Mouse (Mus musculus) hindbrain, embryonic 12.5 days (tissue): ENCODE measurements at regions not wholly inside any gene's neighbourhood (a gene's known extent, or its start where the extent isn't known, plus 50 kb on each side); places are given as distances from the start of the nearest gene placed in this dataset.

Source experiments
- ATAC-seq: fragments of 200-750 bp; cut with Nextera tagmentation; 2 replicates; pipeline ENCODE4 v1.8.0; 2017; ENCODE audit warnings: moderate TSS enrichment; ENCODE audit not compliant: low FRiP score
- H3K27ac ChIP-seq: fragments of 300-500 bp; sonication (generic); 2 replicates; pipeline ENCODE4 v1.5.1; 2016; ENCODE audit warnings: mild to moderate bottlenecking
- H3K27me3 ChIP-seq: fragments of 300-500 bp; sonication (generic); 2 replicates; pipeline ENCODE4 v1.6.1; 2016; ENCODE audit warnings: mild to moderate bottlenecking
- H3K36me3 ChIP-seq: fragments of 300-500 bp; sonication (generic); 2 replicates; pipeline ENCODE4 v1.6.1; 2016; ENCODE audit warnings: mild to moderate bottlenecking
- H3K4me1 ChIP-seq: fragments of 300-500 bp; sonication (generic); 2 replicates; pipeline ENCODE4 v1.6.1; 2016
- H3K4me2 ChIP-seq: fragments of 300-500 bp; sonication (generic); replicated peaks from 2 replicates; pipeline ENCODE4 v1.6.1; 2016; ENCODE audit warnings: mild to moderate bottlenecking
- H3K4me3 ChIP-seq: fragments of 300-500 bp; sonication (generic); 2 replicates; pipeline ENCODE4 v1.5.1; 2016; ENCODE audit warnings: mild to moderate bottlenecking
- H3K9ac ChIP-seq: fragments of 300-500 bp; sonication (generic); 2 replicates; pipeline ENCODE4 v1.6.1; 2016; ENCODE audit warnings: mild to moderate bottlenecking, moderate library complexity
- H3K9me3 ChIP-seq: fragments of 300-500 bp; sonication (generic); replicated peaks from 2 replicates; pipeline ENCODE4 v1.6.1; 2016; ENCODE audit warnings: mild to moderate bottlenecking
- WGBS: fragments of 180-500 bp; shearing (Covaris S2); methylation state at CpG from one replicate; pipeline ENCODE4 v1.1.7; 2016; 5-methylcytosine and 5-hydroxymethylcytosine counted together

DNA sequence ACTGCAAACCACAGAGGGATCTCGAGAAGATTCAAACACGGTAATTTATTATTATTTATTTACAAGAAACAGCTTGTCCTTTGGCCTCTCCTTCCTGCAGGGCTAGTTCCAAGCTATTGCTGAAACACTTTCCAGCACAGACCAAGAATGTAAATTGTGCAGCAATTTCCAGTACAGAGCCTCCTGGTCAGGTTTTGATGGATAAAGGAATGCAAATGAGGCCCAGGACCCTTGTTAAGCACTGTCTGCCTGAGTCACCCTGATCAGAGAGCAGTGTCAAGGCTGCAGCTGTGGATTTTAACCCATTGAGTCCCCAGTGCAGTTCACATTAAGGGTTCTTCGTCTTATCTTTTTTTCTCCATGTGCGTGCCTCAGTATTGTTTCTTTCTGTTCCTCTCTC lies 142.3 kb upstream of the Zkscan2 start:
- Histone ChIP-seq H3K27ac (no peak overlapping the region), H3K4me3 (no peak overlapping the region), H3K27me3 (no peaks in the 10 kb centered on the region), H3K4me2 (no peak overlapping the region), H3K9ac (no peak overlapping the region), H3K4me1 (no peaks in the 10 kb centered on the region), H3K36me3 (no peaks in the 10 kb centered on the region), H3K9me3 (no peaks in the 10 kb centered on the region)
- WGBS: 46% methylated on average over 4 of the region's 4 CpGs
- ATAC-seq: peak; percentile 48; the same call in 1 of the 2 replicates

DNA sequence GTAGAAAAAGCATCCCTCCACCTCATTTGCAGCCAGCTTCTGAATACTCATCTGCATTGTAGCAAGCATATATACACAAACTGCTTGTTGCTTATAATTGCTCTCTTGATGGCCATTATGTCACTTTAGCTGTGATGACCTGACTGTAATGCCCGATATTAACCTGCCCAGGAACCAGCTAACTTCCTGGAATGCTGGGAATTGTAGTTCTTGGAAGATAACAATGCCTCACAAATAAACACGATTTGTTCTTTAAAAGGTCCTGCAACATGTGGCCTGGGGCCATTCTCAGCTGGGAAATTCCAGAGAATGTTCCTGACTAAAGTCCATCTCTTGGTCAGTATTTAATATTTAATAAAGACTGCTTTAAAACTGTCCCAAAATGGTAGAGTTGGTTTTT lies 143.2 kb upstream of the Zkscan2 start:
- Histone ChIP-seq H3K27me3 (no peaks in the 10 kb centered on the region), H3K4me3 (no peak overlapping the region), H3K9me3 (no peaks in the 10 kb centered on the region), H3K36me3 (no peaks in the 10 kb centered on the region), H3K27ac (no peak overlapping the region), H3K4me1 (no peaks in the 10 kb centered on the region), H3K4me2 (no peak overlapping the region), H3K9ac (no peak overlapping the region)
- 58% methylated on average over 2 of the region's 2 CpGs for WGBS
- no peak for ATAC-seq

DNA sequence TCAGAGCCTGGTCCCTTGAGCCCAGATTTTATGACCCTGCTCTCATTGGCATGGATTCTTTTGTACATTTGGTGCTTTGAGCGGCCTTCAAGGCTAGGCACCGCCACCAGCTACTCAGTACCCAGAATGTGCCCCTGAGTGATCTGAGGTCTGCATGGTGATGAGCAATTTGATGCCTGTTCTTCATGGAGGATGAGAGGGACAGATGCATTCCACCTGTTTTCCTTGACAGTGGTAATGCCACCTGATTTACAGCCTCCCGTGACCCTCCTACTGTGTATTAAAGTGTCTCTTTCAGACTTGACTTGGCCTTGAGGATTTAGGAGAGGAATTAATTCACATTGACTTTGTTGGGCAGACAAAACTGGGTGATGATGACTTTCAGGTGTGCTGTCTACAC lies 145.3 kb upstream of the Zkscan2 start:
- Histone ChIP-seq H3K4me3 (no peak overlapping the region), H3K4me1 (no peaks in the 10 kb centered on the region), H3K27ac (no peak overlapping the region), H3K36me3 (no peaks in the 10 kb centered on the region), H3K9ac (no peak overlapping the region), H3K4me2 (no peak overlapping the region), H3K27me3 (no peaks in the 10 kb centered on the region), H3K9me3 (no peaks in the 10 kb centered on the region)
- no peak for ATAC-seq
- 95% methylated on average over 3 of the region's 3 CpGs for WGBS

DNA sequence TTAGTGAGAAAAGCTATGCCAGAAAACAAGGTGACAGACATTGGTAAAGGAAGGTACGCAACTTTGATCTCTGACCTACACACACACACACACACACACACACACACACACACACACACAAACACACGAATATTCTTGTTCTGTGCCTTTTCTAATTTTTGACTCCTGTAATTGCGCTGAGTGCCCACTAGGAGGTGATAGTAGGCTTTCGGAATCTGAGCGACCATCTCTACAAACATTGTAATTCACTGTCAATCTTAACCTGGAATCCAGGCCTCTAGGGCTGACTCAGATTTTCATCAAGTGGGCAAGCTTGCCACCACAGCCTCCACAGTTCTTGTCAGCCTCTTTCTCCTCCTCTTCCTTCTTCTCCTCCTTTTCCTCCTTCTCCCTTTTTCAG lies 165.2 kb upstream of the Zkscan2 start:
- Histone ChIP-seq H3K4me2 (no peak overlapping the region), H3K27ac (no peak overlapping the region), H3K27me3 (no peaks in the 10 kb centered on the region), H3K36me3 (no peaks in the 10 kb centered on the region), H3K9ac (no peak overlapping the region), H3K4me3 (no peak overlapping the region), H3K9me3 (no peaks in the 10 kb centered on the region), H3K4me1 (no peaks in the 10 kb centered on the region)
- WGBS: 53% methylated on average over 5 of the region's 5 CpGs
- no peak for ATAC-seq

DNA sequence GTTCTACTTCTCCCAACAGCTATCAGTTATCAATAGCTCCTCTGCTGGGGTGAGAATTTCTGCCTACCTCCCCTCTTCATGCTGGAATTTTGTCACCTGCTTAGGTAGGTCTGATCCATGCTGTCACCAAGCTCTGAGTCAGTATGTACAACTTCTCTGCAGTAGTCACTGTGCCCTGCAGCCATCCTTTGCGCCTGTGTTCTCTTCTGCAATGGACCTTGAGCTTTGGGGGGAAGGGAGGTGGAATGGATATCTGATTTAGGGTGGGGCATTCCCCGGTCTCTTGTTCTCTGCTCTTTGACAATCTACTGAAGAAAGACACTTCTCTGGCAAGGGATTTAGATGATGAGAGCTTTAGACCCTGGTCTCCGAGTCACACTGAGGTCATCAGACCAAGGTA lies 184.5 kb upstream of the Zkscan2 start:
- WGBS: 93% methylated on average over 3 of the region's 3 CpGs
- H3K9ac ChIP-seq: no peak overlapping the region
- H3K9me3 ChIP-seq: no peaks in the 10 kb centered on the region
- ATAC-seq: no peak
- no peak overlapping the region for H3K4me3 ChIP-seq
- no peak overlapping the region for H3K27ac ChIP-seq
- H3K27me3 ChIP-seq: no peaks in the 10 kb centered on the region
- H3K4me2 ChIP-seq: no peak overlapping the region
- no peaks in the 10 kb centered on the region for H3K36me3 ChIP-seq
- no peaks in the 10 kb centered on the region for H3K4me1 ChIP-seq

DNA sequence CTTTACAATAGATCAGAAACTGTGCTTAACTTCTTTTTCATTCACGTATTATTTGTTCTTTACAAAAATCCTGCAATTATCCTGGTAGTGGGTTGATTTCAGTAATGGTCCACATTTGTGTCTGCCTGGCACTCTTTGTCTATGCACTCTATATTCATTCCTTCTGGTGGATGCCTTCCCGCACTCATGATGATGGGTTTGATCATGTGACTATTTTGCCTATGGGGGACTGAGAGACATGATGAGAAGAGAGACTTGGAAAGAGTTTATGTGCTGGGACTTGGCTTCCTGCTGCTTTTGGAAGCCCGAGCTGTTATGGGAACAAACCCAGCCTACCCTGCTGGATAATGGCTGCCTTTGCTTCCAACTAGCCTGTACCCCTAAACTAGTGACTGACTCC lies 186.3 kb upstream of the Zkscan2 start:
- Histone ChIP-seq H3K27me3 (no peaks in the 10 kb centered on the region), H3K9me3 (no peaks in the 10 kb centered on the region), H3K9ac (no peak overlapping the region), H3K27ac (no peak overlapping the region), H3K4me1 (no peaks in the 10 kb centered on the region), H3K36me3 (no peaks in the 10 kb centered on the region), H3K4me2 (no peak overlapping the region), H3K4me3 (no peak overlapping the region)
- 84% methylated on average over 3 of the region's 3 CpGs for WGBS
- ATAC-seq: no peak

DNA sequence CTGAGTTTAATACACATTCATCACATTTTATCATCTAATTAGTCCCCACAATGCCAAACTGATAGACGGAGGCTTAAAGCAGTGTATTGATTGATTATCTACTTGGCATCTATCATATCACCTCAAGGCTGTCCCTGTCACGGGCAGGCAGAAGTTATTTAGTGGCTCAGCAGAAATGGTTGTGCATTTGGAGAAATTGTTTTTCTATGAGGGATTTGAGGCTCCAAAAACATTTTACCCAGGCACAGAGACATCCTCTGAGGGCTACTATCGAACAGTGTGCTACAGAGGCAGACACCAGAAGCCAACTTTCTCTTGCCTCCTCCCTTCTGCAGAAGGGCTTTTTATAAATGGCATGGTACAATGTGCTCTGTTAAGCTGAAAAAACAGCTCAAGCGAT lies 230.8 kb upstream of the Zkscan2 start:
- no peak overlapping the region for H3K9ac ChIP-seq
- WGBS: 67% methylated on average over 4 of the region's 4 CpGs
- ATAC-seq: no peak
- no peaks in the 10 kb centered on the region for H3K36me3 ChIP-seq
- no peak overlapping the region for H3K4me3 ChIP-seq
- H3K4me1 ChIP-seq: no peaks in the 10 kb centered on the region
- H3K27ac ChIP-seq: no peak overlapping the region
- H3K9me3 ChIP-seq: no peaks in the 10 kb centered on the region
- H3K27me3 ChIP-seq: no peaks in the 10 kb centered on the region
- no peak overlapping the region for H3K4me2 ChIP-seq

DNA sequence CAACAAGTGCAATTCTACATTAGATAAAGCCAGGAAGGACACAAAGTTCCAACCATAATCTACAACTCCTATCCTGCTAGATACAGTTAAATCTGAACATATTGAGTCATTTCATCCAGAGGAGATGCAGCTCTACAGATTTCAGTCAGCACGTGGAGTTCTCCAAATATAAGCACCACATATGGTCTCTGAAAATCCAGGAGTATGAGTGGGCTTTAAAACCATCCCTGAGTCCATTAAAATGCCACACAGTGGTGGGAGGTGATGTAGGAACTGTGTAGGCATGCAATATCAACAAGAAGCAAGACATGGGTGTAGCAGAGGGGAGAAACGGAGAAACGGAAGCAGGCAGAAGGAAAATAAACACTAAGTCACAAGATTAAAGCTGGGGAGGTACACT lies 232.8 kb upstream of the Zkscan2 start:
- Histone ChIP-seq H3K4me1 (no peaks in the 10 kb centered on the region), H3K9ac (no peak overlapping the region), H3K27ac (no peak overlapping the region), H3K27me3 (no peaks in the 10 kb centered on the region), H3K9me3 (no peaks in the 10 kb centered on the region), H3K4me2 (no peak overlapping the region), H3K4me3 (no peak overlapping the region), H3K36me3 (no peaks in the 10 kb centered on the region)
- no peak for ATAC-seq
- WGBS: 85% methylated on average over 3 of the region's 3 CpGs

DNA sequence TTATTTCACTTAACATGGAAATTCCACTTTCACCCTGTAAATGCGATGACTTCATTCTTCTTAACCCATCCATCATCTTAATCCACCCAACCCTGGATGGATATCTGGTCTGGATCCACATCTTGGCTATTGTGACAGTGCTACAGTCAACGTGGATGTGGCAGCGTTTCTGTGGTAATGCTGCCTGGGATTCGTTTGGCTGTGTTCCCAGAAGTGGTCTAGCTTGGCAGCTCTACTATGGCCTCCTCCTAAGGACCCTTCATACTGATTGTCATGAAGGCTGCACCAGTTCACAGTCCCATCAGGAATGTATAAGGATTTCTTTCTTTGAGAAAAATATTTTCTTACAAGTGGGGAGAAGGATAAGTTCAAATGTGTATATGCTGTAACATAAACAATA lies 234.7 kb upstream of the Hs3st4 start:
- Histone ChIP-seq H3K27me3 (no peaks in the 10 kb centered on the region), H3K4me1 (no peaks in the 10 kb centered on the region), H3K27ac (no peak overlapping the region), H3K4me2 (no peak overlapping the region), H3K4me3 (no peak overlapping the region), H3K36me3 (no peaks in the 10 kb centered on the region), H3K9ac (no peak overlapping the region), H3K9me3 (no peaks in the 10 kb centered on the region)
- WGBS: 82% methylated on average over 4 of the region's 4 CpGs
- no peak for ATAC-seq

DNA sequence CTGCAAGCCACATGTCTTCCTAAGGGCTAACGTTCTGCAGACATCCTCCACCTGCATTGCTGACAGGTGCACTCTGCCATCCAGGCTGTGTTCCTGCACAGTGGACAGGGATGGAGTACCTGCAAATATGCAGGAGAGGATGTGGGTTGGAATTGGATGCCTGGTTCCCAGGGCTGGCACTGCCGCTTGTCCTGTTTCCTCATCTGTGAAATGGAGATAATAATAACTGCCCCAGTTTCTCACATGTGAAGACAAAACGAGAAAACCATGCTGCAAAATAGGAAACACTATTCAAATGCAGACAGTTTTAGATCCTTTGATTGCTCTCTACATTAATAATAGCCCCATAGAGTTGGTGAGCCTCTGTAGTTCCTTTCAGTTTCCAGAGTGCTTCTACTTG lies 229.4 kb upstream of the Hs3st4 start:
- H3K27ac ChIP-seq: no peak overlapping the region
- H3K27me3 ChIP-seq: no peaks in the 10 kb centered on the region
- H3K36me3 ChIP-seq: no peaks in the 10 kb centered on the region
- no peaks in the 10 kb centered on the region for H3K4me1 ChIP-seq
- H3K9me3 ChIP-seq: no peaks in the 10 kb centered on the region
- WGBS: 91% methylated on average over 3 of the region's 3 CpGs
- H3K4me2 ChIP-seq: no peak overlapping the region
- no peak overlapping the region for H3K9ac ChIP-seq
- ATAC-seq: no peak
- H3K4me3 ChIP-seq: no peak overlapping the region

DNA sequence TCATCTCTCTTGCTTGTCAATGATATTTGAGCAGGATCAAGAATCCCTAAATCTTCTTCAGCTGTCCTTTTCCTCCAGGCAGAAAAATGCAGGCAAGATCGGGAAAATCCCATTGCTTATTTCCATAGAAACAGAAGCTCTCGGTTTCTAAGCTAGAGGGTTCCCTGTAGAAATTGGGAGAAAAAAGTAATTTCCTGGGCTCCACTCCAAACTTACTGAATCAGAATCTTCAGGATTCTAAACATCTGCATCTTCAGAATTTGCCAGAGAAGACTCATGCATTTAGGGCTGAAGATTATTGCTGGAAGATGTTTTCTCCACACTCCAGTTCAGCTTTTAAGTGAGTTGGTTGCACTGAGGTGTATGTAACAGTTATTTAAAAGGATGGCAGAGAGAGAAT lies 187.6 kb upstream of the Hs3st4 start:
- no peak overlapping the region for H3K4me3 ChIP-seq
- no peak overlapping the region for H3K9ac ChIP-seq
- H3K4me2 ChIP-seq: no peak overlapping the region
- no peak overlapping the region for H3K27ac ChIP-seq
- no peaks in the 10 kb centered on the region for H3K4me1 ChIP-seq
- 93% methylated on average over 2 of the region's 2 CpGs for WGBS
- no peaks in the 10 kb centered on the region for H3K9me3 ChIP-seq
- no peak for ATAC-seq
- H3K27me3 ChIP-seq: no peaks in the 10 kb centered on the region
- no peaks in the 10 kb centered on the region for H3K36me3 ChIP-seq

DNA sequence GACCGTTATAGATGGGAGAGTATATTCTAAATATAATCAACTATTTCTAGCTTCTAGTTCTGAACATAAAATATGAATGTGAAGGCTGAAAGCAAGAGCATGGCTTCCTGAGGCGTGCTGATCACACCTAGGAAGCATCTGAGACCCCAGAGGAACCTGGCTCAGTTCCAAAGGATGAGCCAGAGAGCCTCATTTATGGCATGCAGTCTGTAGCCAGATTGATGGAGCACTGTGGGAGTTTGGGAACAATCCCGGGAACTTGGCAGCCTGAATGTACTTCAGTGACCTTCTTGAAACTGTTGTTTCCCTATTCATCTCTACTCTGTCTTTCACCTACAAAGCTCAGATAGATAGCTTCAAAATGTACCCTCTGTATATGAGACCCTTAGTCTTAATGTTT lies 186.6 kb upstream of the Hs3st4 start:
- Histone ChIP-seq H3K9ac (no peak overlapping the region), H3K27me3 (no peaks in the 10 kb centered on the region), H3K4me1 (no peaks in the 10 kb centered on the region), H3K9me3 (no peaks in the 10 kb centered on the region), H3K27ac (no peak overlapping the region), H3K4me2 (no peak overlapping the region), H3K36me3 (no peaks in the 10 kb centered on the region), H3K4me3 (no peak overlapping the region)
- ATAC-seq: no peak
- 83% methylated on average over 3 of the region's 3 CpGs for WGBS

DNA sequence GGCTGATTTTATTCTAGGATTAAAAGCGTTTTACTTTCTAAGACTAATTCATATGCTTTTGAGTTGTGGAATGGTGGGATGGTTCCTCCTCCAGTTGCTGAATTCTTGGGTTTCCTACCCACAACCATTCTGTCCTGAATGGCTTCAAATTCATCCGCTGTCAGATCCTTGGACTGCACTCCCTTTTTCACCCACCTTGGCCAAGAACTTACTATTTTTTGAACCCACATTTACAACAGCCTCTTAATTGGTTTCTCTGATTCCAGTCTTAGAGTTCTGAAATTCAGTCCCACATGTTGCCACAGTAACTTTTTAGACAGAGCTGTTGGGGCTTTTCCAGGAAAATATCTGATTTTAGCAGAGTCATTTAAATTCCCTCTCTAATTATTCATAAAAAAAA lies 177.0 kb upstream of the Hs3st4 start:
- 86% methylated on average over 2 of the region's 2 CpGs for WGBS
- H3K4me2 ChIP-seq: no peak overlapping the region
- no peak overlapping the region for H3K4me3 ChIP-seq
- no peaks in the 10 kb centered on the region for H3K4me1 ChIP-seq
- H3K9ac ChIP-seq: no peak overlapping the region
- ATAC-seq: no peak
- H3K9me3 ChIP-seq: no peaks in the 10 kb centered on the region; the same call in 1 of the 2 replicates
- H3K27ac ChIP-seq: no peak overlapping the region
- H3K27me3 ChIP-seq: no peaks in the 10 kb centered on the region
- no peaks in the 10 kb centered on the region for H3K36me3 ChIP-seq

DNA sequence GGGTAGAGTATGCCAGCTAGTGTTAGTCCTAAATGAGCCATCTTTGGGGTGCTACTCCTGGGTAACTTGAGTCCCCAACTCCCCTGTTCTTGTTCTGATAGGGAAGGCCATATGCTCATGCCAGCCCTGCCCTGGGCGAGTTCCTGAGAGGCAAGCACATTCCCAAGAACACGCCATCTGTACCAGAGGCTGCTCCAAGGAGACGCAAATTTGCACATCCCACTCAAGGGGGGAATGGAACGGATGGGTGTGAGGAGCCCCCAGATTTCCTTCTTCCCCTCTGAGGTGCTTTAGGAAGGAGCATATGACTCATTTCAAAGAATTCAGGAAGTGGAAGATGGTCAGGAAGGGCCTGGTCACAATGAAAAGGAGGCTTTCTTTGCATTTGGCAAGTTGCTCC lies 158.7 kb upstream of the Hs3st4 start:
- H3K4me2 ChIP-seq: no peak overlapping the region
- no peaks in the 10 kb centered on the region for H3K27me3 ChIP-seq
- no peaks in the 10 kb centered on the region for H3K4me1 ChIP-seq
- 91% methylated on average over 4 of the region's 4 CpGs for WGBS
- H3K9me3 ChIP-seq: no peaks in the 10 kb centered on the region
- no peak overlapping the region for H3K4me3 ChIP-seq
- no peak overlapping the region for H3K9ac ChIP-seq
- no peak overlapping the region for H3K27ac ChIP-seq
- ATAC-seq: no peak
- no peaks in the 10 kb centered on the region for H3K36me3 ChIP-seq
